Mouse (Mus musculus) heart, embryonic 11.5 days (tissue): ENCODE measurements around the gene Armc9. TPM values are rescaled to one million over a fixed set of nuclear protein-coding genes. Genes with fewer than 3 reads are reported as not detected.

Experiments used
- ATAC-seq: fragments of 200-750 bp; cut with Nextera tagmentation; replicated peaks from 2 replicates; pipeline ENCODE4 v1.8.0; 2017; ENCODE audit warnings: moderate library complexity; ENCODE audit not compliant: insufficient number of reproducible peaks, low FRiP score, low TSS enrichment
- H3K27ac ChIP-seq: fragments of 300-500 bp; sonication (generic); 2 replicates; pipeline ENCODE4 v1.5.1; 2014; ENCODE audit warnings: mild to moderate bottlenecking, low read depth, low read length
- H3K27me3 ChIP-seq: fragments of 300-500 bp; sonication (generic); 2 replicates; pipeline ENCODE4 v1.6.1; 2014; ENCODE audit warnings: mild to moderate bottlenecking, low read length, mixed read lengths; ENCODE audit not compliant: control insufficient read depth, insufficient read depth
- H3K36me3 ChIP-seq: fragments of 300-500 bp; sonication (generic); 2 replicates; pipeline ENCODE4 v1.6.1; 2014; ENCODE audit warnings: mild to moderate bottlenecking, low read length, moderate library complexity, mixed read lengths; ENCODE audit not compliant: control insufficient read depth, insufficient read depth
- H3K4me1 ChIP-seq: fragments of 300-500 bp; sonication (generic); 2 replicates; pipeline ENCODE4 v1.6.1; 2014; ENCODE audit warnings: low read length; ENCODE audit not compliant: control insufficient read depth, insufficient read depth
- H3K4me2 ChIP-seq: fragments of 300-500 bp; sonication (generic); 2 replicates; pipeline ENCODE4 v1.6.1; 2014; ENCODE audit warnings: mild to moderate bottlenecking, moderate library complexity
- H3K4me3 ChIP-seq: fragments of 300-500 bp; sonication (generic); 2 replicates; pipeline ENCODE4 v1.5.1; 2014; ENCODE audit warnings: low read depth, low read length
- H3K9ac ChIP-seq: fragments of 300-500 bp; sonication (generic); 2 replicates; pipeline ENCODE4 v1.6.1; 2014; ENCODE audit warnings: mild to moderate bottlenecking, low read depth, low read length, moderate library complexity
- H3K9me3 ChIP-seq: fragments of 300-500 bp; sonication (generic); replicated peaks from 2 replicates; pipeline ENCODE4 v1.6.1; 2016; ENCODE audit warnings: low read length; ENCODE audit not compliant: control insufficient read depth
- WGBS: fragments of 180-500 bp; shearing (Covaris S2); extraction: QIAGEN DNeasy Blood & Tissue Kit; methylation state at CpG from one replicate; pipeline ENCODE4 v1.1.7; 2014; ENCODE audit not compliant: insufficient replicate concordance; 5-methylcytosine and 5-hydroxymethylcytosine counted together
- polyA plus RNA-seq: library from polyadenylated mRNA; unstranded; fragments of >200 nt; fragmentation: Nextera tagmentation; extraction: Ambion mirVana; gene quantifications from 2 replicates; pipeline ENCODE4 v1.2.1, GENCODE M21; 2014

The Armc9 gene
- polyA plus RNA-seq, 1 experiment from 2014 or later = 14.7 TPM

- WGBS = 53% methylated on average over 6 of the region's 6 CpGs
- Histone ChIP-seq H3K4me1 (peaks cover 7% of the 10 kb centered on the region; the same call in 1 of the 2 replicates), H3K36me3 (no peaks in the 10 kb centered on the region; the same call in 1 of the 2 replicates), H3K4me2 (no peak overlapping the region), H3K27ac (no peak overlapping the region), H3K27me3 (peaks cover 45% of the 10 kb centered on the region), H3K9ac (no peak overlapping the region), H3K4me3 (no peak overlapping the region), H3K9me3 (no peaks in the 10 kb centered on the region)
- no peak for ATAC-seq
Measured at GRCm38 (mm10) chr1:86301221-86302091, 146.9 kb downstream of the Armc9 start.

- H3K9me3 ChIP-seq = no peaks in the 10 kb centered on the region
- H3K36me3 ChIP-seq = no peaks in the 10 kb centered on the region; the same call in 1 of the 2 replicates
- peak within 1 kb of the TSS; percentile 99 for H3K4me2 ChIP-seq
- no peak within 1 kb of the TSS for H3K27ac ChIP-seq
- no peak for ATAC-seq
- H3K4me3 ChIP-seq = peak within 1 kb of the TSS; percentile 68
- H3K9ac ChIP-seq = peak within 1 kb of the TSS; percentile 62
- peaks cover 7% of the 10 kb centered on the region; the same call in 1 of the 2 replicates for H3K4me1 ChIP-seq
- peaks cover 45% of the 10 kb centered on the region for H3K27me3 ChIP-seq
- 31% methylated on average over 6 of the region's 6 CpGs for WGBS
Measured at GRCm38 (mm10) chr1:86302532-86302931, 148.0 kb downstream of the Armc9 start, which contains the start of gene B3gnt7. Gene B3gnt7 (plus strand): TSS chr1:86302832.

GRCm38 (mm10) chr1:86303063-86303872 lies 148.7 kb downstream of the Armc9 start:
- H3K27me3 ChIP-seq = peaks cover 45% of the 10 kb centered on the region
- peaks cover 6% of the 10 kb centered on the region; the same call in 1 of the 2 replicates for H3K4me1 ChIP-seq
- peak overlapping the region; percentile 68 for H3K4me3 ChIP-seq
- peak overlapping the region; percentile 62 for H3K9ac ChIP-seq
- no peaks in the 10 kb centered on the region; the same call in 1 of the 2 replicates for H3K36me3 ChIP-seq
- ATAC-seq = 0 out of 2 replicates have a peak, but pooled peaks have one; percentile 31
- under 1% methylated on average over 65 of the region's 65 CpGs for WGBS
- H3K27ac ChIP-seq = no peak overlapping the region
- H3K9me3 ChIP-seq = no peaks in the 10 kb centered on the region
- H3K4me2 ChIP-seq = peak overlapping the region; percentile 99

- Histone ChIP-seq H3K9ac (peak overlapping the region; percentile 62), H3K4me3 (peak overlapping the region; percentile 68), H3K4me2 (peak overlapping the region; percentile 99), H3K27ac (no peak overlapping the region), H3K27me3 (peaks cover 45% of the 10 kb centered on the region), H3K9me3 (no peaks in the 10 kb centered on the region), H3K36me3 (no peaks in the 10 kb centered on the region; the same call in 1 of the 2 replicates), H3K4me1 (peaks cover 3% of the 10 kb centered on the region; the same call in 1 of the 2 replicates)
- no peak for ATAC-seq
- 3% methylated on average over 16 of the region's 16 CpGs for WGBS
Measured at GRCm38 (mm10) chr1:86303873-86304250, 149.3 kb downstream of the Armc9 start.

GRCm38 (mm10) chr1:86306686-86307085 lies 152.1 kb downstream of the Armc9 start:
- no peak overlapping the region for H3K27ac ChIP-seq
- no peak for ATAC-seq
- peaks cover 35% of the 10 kb centered on the region for H3K27me3 ChIP-seq
- H3K9ac ChIP-seq = no peak overlapping the region
- no peaks in the 10 kb centered on the region; the same call in 1 of the 2 replicates for H3K36me3 ChIP-seq
- H3K4me1 ChIP-seq = peaks cover 5% of the 10 kb centered on the region; the same call in 1 of the 2 replicates
- no peaks in the 10 kb centered on the region for H3K9me3 ChIP-seq
- no peak overlapping the region for H3K4me2 ChIP-seq
- H3K4me3 ChIP-seq = no peak overlapping the region
- 84% methylated on average over 3 of the region's 3 CpGs for WGBS

GRCm38 (mm10) chr1:86307177-86307762 lies 152.7 kb downstream of the Armc9 start:
- no peak overlapping the region for H3K27ac ChIP-seq
- no peak overlapping the region for H3K4me2 ChIP-seq
- peaks cover 5% of the 10 kb centered on the region; the same call in 1 of the 2 replicates for H3K4me1 ChIP-seq
- H3K36me3 ChIP-seq = no peaks in the 10 kb centered on the region; the same call in 1 of the 2 replicates
- no peak overlapping the region for H3K9ac ChIP-seq
- peaks cover 34% of the 10 kb centered on the region for H3K27me3 ChIP-seq
- WGBS = 86% methylated on average over 7 of the region's 7 CpGs
- H3K9me3 ChIP-seq = no peaks in the 10 kb centered on the region
- ATAC-seq = no peak
- H3K4me3 ChIP-seq = no peak overlapping the region

- no peak overlapping the region for H3K4me3 ChIP-seq
- no peaks in the 10 kb centered on the region; the same call in 1 of the 2 replicates for H3K36me3 ChIP-seq
- 41% methylated on average over 4 of the region's 4 CpGs for WGBS
- peaks cover 26% of the 10 kb centered on the region for H3K27me3 ChIP-seq
- no peak overlapping the region for H3K9ac ChIP-seq
- no peaks in the 10 kb centered on the region for H3K9me3 ChIP-seq
- 0 out of 2 replicates have a peak, but pooled peaks cover 2% of the 10 kb centered on the region for H3K4me1 ChIP-seq
- no peak for ATAC-seq
- H3K4me2 ChIP-seq = no peak overlapping the region
- no peak overlapping the region for H3K27ac ChIP-seq
Measured at GRCm38 (mm10) chr1:86307871-86308641, 153.5 kb downstream of the Armc9 start.
